Mouse (Mus musculus) layer of hippocampus, postnatal 14 days (tissue): ENCODE data around the gene Nphs1. TPM values are rescaled to one million over a fixed set of nuclear protein-coding genes. Genes with fewer than 3 reads are reported as not detected.

ENCODE experiments used
- total RNA-seq, 2 experiments: library from RNA; stranded (reverse); gene quantifications; 2 replicates each; pipeline ENCODE4 v1.2.3; 2021

The Nphs1 gene
- total RNA-seq, 2 experiments from 2014 or later, result 1.2 to 1.3 TPM

Other genes starting within 250 kb of the Nphs1 start
- gene Polr2i, start 226.4 kb upstream of the Nphs1 start, total RNA-seq, result 10 to 100 TPM; 53.9 to 58.0 TPM
- gene Tbcb, start 226.0 kb upstream of the Nphs1 start, total RNA-seq, result 100 to 1,000 TPM; 135 to 139 TPM
- gene Ovol3, start 222.6 kb upstream of the Nphs1 start, total RNA-seq, result not detected
- gene Thap8, start 178.2 kb upstream of the Nphs1 start, total RNA-seq, result under 1 TPM; 0.35 to 0.67 TPM
- 1 to 10 TPM; 2.7 to 3.0 TPM for gene Wdr62, start 177.9 kb upstream of the Nphs1 start, total RNA-seq
- 100 to 1,000 TPM; 501 to 515 TPM for gene Clip3, start 166.6 kb upstream of the Nphs1 start, total RNA-seq
- 10 to 100 TPM; 41.6 to 45.9 TPM for gene Alkbh6, start 149.6 kb upstream of the Nphs1 start, total RNA-seq
- gene Syne4, start 143.5 kb upstream of the Nphs1 start, total RNA-seq, result 1 to 10 TPM; 4.2 to 5.8 TPM
- under 1 TPM; 0.43 to 0.74 TPM for gene E130208F15Rik, start 136.6 kb upstream of the Nphs1 start, total RNA-seq
- gene Sdhaf1, start 134.4 kb upstream of the Nphs1 start, total RNA-seq, result 1 to 10 TPM; 7.8 to 8.9 TPM
- 10 to 100 TPM; 32.5 to 35.5 TPM for gene Lrfn3, start 95.5 kb upstream of the Nphs1 start, total RNA-seq
- gene Tyrobp, start 44.6 kb upstream of the Nphs1 start, total RNA-seq, result 10 to 100 TPM; 26.7 to 30.1 TPM
- gene Hcst, start 38.5 kb upstream of the Nphs1 start, total RNA-seq, result not detected
- 1 to 10 TPM; 3.7 to 3.8 TPM for gene Nfkbid, start 36.6 kb upstream of the Nphs1 start, total RNA-seq
- gene Aplp1, start 12.8 kb upstream of the Nphs1 start, total RNA-seq, result 100 to 1,000 TPM; 981 to 987 TPM
- gene Kirrel2, start 625 bp upstream of the Nphs1 start, total RNA-seq, result 10 to 100 TPM in 1 of 2 experiments, 1 to 10 TPM in 1; 8.5 to 15.5 TPM
- gene Prodh2, start 35.3 kb downstream of the Nphs1 start, total RNA-seq, result not detected
- gene Arhgap33, start 76.7 kb downstream of the Nphs1 start, total RNA-seq, result 100 to 1,000 TPM; 160 to 163 TPM
- 1 to 10 TPM; 6.2 to 6.6 TPM for gene Hspb6, start 93.9 kb downstream of the Nphs1 start, total RNA-seq
- gene Proser3, start 94.0 kb downstream of the Nphs1 start, total RNA-seq, result 1 to 10 TPM; 4.9 to 5.9 TPM
- gene Lin37, start 101.5 kb downstream of the Nphs1 start, total RNA-seq, result 10 to 100 TPM; 34.1 to 43.4 TPM
- 10 to 100 TPM; 57.4 to 62.5 TPM for gene U2af1l4, start 105.0 kb downstream of the Nphs1 start, total RNA-seq
- gene Gm49396, start 105.0 kb downstream of the Nphs1 start, total RNA-seq, result 1 to 10 TPM; 4.7 to 5.3 TPM
- gene Psenen, start 105.3 kb downstream of the Nphs1 start, total RNA-seq, result 10 to 100 TPM; 77.0 to 84.1 TPM
- 1 to 10 TPM; 2.1 to 3.7 TPM for gene Igflr1, start 107.1 kb downstream of the Nphs1 start, total RNA-seq
- gene Kmt2b, start 130.4 kb downstream of the Nphs1 start, total RNA-seq, result 10 to 100 TPM; 46.1 to 54.4 TPM
- not detected for gene Zbtb32, start 140.6 kb downstream of the Nphs1 start, total RNA-seq
- under 1 TPM in 1 of 2 experiments, not detected in 1; 0.52 TPM for gene Upk1a, start 154.5 kb downstream of the Nphs1 start, total RNA-seq
- gene Cox6b1, start 167.8 kb downstream of the Nphs1 start, total RNA-seq, result 100 to 1,000 TPM; 793 to 817 TPM
- gene Etv2, start 177.5 kb downstream of the Nphs1 start, total RNA-seq, result not detected
- 10 to 100 TPM; 70.4 to 75.5 TPM for gene Rbm42, start 192.0 kb downstream of the Nphs1 start, total RNA-seq
- 1 to 10 TPM; 4.5 to 5.0 TPM for gene Haus5, start 206.7 kb downstream of the Nphs1 start, total RNA-seq
- not detected for gene Pmis2, start 213.3 kb downstream of the Nphs1 start, total RNA-seq
- not detected for gene 2200002J24Rik, start 240.6 kb downstream of the Nphs1 start, total RNA-seq